In genomic region chr16:12217289-12218150, GRCm38 (mm10) we compare ENCODE assay signal across 21 mouse cellular contexts.
DNase-seq lines count a peak whose midpoint lies in the region; ATAC-seq and TF ChIP-seq lines count a peak whose summit lies in the region.
"Had no signal": no experiment of that assay in that cellular context is flagged by ENCODE, and none has a peak within 500 bp of the region (broad histone marks: within the 10 kb centered on the region; RNA-seq: fewer than 3 reads in every experiment).

No protein-coding gene starts in this region.

- H3K4me2 ChIP-seq in forebrain, embryonic 12.5 days, result no peak overlapping the region; the same call in 1 of the 2 replicates
- H3K4me2 ChIP-seq in forebrain, postnatal 0 days (ENCODE audit: low read depth), result no peak overlapping the region
- H3K4me2 ChIP-seq in neural tube, embryonic 13.5 days, result no peak overlapping the region
- no peak overlapping the region for H3K4me2 ChIP-seq in kidney, embryonic 14.5 days (replicated peaks; ENCODE audit: low read depth, low read length)
- H3K4me2 ChIP-seq: heart, embryonic 12.5 days; liver, embryonic 11.5 days had no signal

- no peaks in the 10 kb centered on the region for H3K9me3 ChIP-seq in forebrain, embryonic 12.5 days
- no peaks in the 10 kb centered on the region for H3K9me3 ChIP-seq in forebrain, postnatal 0 days (ENCODE audit: low read length)
- no peaks in the 10 kb centered on the region for H3K9me3 ChIP-seq in neural tube, embryonic 13.5 days
- H3K9me3 ChIP-seq in kidney, embryonic 14.5 days (ENCODE audit: control insufficient read depth, low read length), result no peaks in the 10 kb centered on the region
- H3K9me3 ChIP-seq: heart, embryonic 12.5 days; megakaryocyte, embryonic 14.5 days had no signal

- no peak overlapping the region for H3K4me3 ChIP-seq in layer of hippocampus, adult 2 months
- H3K4me3 ChIP-seq in forebrain, embryonic 12.5 days (replicated peaks), result no peak overlapping the region
- H3K4me3 ChIP-seq in forebrain, postnatal 0 days (ENCODE audit: low read depth, low read length), result no peak overlapping the region
- no peak overlapping the region for H3K4me3 ChIP-seq in neural tube, embryonic 13.5 days
- H3K4me3 ChIP-seq in kidney, embryonic 14.5 days (ENCODE audit: low read length), result no peak overlapping the region
- H3K4me3 ChIP-seq: heart, embryonic 12.5 days; megakaryocyte, embryonic 14.5 days had no signal

- peak; percentile 64; the same call in 1 of the 2 replicates for ATAC-seq in forebrain, embryonic 12.5 days (ENCODE audit: low FRiP score)
- peak; percentile 34; the same call in 1 of the 2 replicates for ATAC-seq in forebrain, postnatal 0 days
- peak; percentile 72 for ATAC-seq in neural tube, embryonic 13.5 days (ENCODE audit: low read depth)
- no peak for ATAC-seq in kidney, embryonic 14.5 days (ENCODE audit: low FRiP score, low TSS enrichment)

- H3K9ac ChIP-seq in forebrain, embryonic 12.5 days, result no peak overlapping the region
- no peak overlapping the region for H3K9ac ChIP-seq in forebrain, postnatal 0 days
- H3K9ac ChIP-seq in neural tube, embryonic 13.5 days, result no peak overlapping the region
- H3K9ac ChIP-seq in kidney, embryonic 14.5 days (ENCODE audit: low read depth, low read length), result no peak overlapping the region
- H3K9ac ChIP-seq: heart, embryonic 12.5 days had no signal

- no peak for DNase-seq in layer of hippocampus, adult 2 months (ENCODE audit: low spot score in 2 of 2)
- DNase-seq in layer of hippocampus, postnatal 36 days, result no peak
- no peak for DNase-seq in forebrain, postnatal 0 days
- DNase-seq in embryo, embryonic 11 days, result no peak
- DNase-seq: adrenal gland, postnatal 36 days; cerebellum, adult 9-10 months; gastrocnemius, postnatal 10 days; heart, adult 11 months; heart, postnatal 14 days; kidney, adult 8-10 months; kidney, postnatal 25 days; lung, adult 18-20 months; lung, postnatal 14 days; right cerebral cortex, postnatal 14 days; thymus, postnatal 36 days had no signal

- no peak for TF ChIP-seq CTCF in layer of hippocampus, adult 2 months (conservative IDR thresholded peaks at IDR 0.05)
- no peak for TF ChIP-seq CTCF in forebrain, postnatal 0 days (IDR thresholded peaks at IDR 0.05; ENCODE audit: low read depth)

- peaks cover 11% of the 10 kb centered on the region; the same call in 1 of the 2 replicates for H3K4me1 ChIP-seq in forebrain, embryonic 12.5 days
- H3K4me1 ChIP-seq in forebrain, postnatal 0 days (ENCODE audit: insufficient read depth), result no peaks in the 10 kb centered on the region
- H3K4me1 ChIP-seq in neural tube, embryonic 13.5 days (replicated peaks), result peaks cover 12% of the 10 kb centered on the region
- no peaks in the 10 kb centered on the region for H3K4me1 ChIP-seq in kidney, embryonic 14.5 days (ENCODE audit: control insufficient read depth, insufficient read depth, low read length)
- H3K4me1 ChIP-seq: heart, embryonic 12.5 days; megakaryocyte, embryonic 14.5 days had no signal

- H3K27me3 ChIP-seq in forebrain, embryonic 12.5 days, result no peaks in the 10 kb centered on the region
- no peaks in the 10 kb centered on the region for H3K27me3 ChIP-seq in forebrain, postnatal 0 days (ENCODE audit: insufficient read depth, low read length)
- H3K27me3 ChIP-seq in neural tube, embryonic 13.5 days, result no peaks in the 10 kb centered on the region
- no peaks in the 10 kb centered on the region for H3K27me3 ChIP-seq in kidney, embryonic 14.5 days (ENCODE audit: control insufficient read depth, insufficient read depth, low read length)
- H3K27me3 ChIP-seq: heart, embryonic 12.5 days; megakaryocyte, embryonic 14.5 days had no signal

- peak overlapping the region; percentile 5; the same call in 1 of the 2 replicates for H3K27ac ChIP-seq in layer of hippocampus, adult 2 months
- H3K27ac ChIP-seq in forebrain, embryonic 12.5 days, result 0 out of 2 replicates have a peak overlapping the region, but pooled peaks have one; percentile 11
- H3K27ac ChIP-seq in forebrain, postnatal 0 days (ENCODE audit: low read depth, low read length), result no peak overlapping the region
- H3K27ac ChIP-seq in neural tube, embryonic 13.5 days (replicated peaks), result peak overlapping the region; percentile 47; the same call in 1 of the 2 replicates
- H3K27ac ChIP-seq in kidney, embryonic 14.5 days (ENCODE audit: low read depth, low read length), result no peak overlapping the region

- 55% methylated on average over 13 of the region's 13 CpGs for WGBS in forebrain, embryonic 12.5 days
- WGBS in forebrain, postnatal 0 days, result 29% methylated on average over 13 of the region's 13 CpGs
- WGBS in neural tube, embryonic 13.5 days, result 44% methylated on average over 13 of the region's 13 CpGs
- WGBS in kidney, embryonic 14.5 days, result 68% methylated on average over 13 of the region's 13 CpGs

- H3K36me3 ChIP-seq in forebrain, embryonic 12.5 days (replicated peaks), result no peaks in the 10 kb centered on the region
- no peaks in the 10 kb centered on the region for H3K36me3 ChIP-seq in forebrain, postnatal 0 days (ENCODE audit: insufficient read depth)
- no peaks in the 10 kb centered on the region for H3K36me3 ChIP-seq in neural tube, embryonic 13.5 days
- no peaks in the 10 kb centered on the region for H3K36me3 ChIP-seq in kidney, embryonic 14.5 days (ENCODE audit: control insufficient read depth, insufficient read depth, low read length)
- H3K36me3 ChIP-seq: heart, embryonic 12.5 days had no signal

Comparison
In these comparisons a context has a peak if more than half of its experiments do, and no peak if none do; other contexts are left out.
1. H3K27ac ChIP-seq: peak in layer of hippocampus, adult 2 months (single experiment), forebrain, embryonic 12.5 days (single experiment) and neural tube, embryonic 13.5 days (single experiment); none in forebrain, postnatal 0 days (single experiment) and kidney, embryonic 14.5 days (single experiment).